Mouse (Mus musculus): ENCODE data around the gene Fscn1. TPM values are rescaled to one million over a fixed set of nuclear protein-coding genes. Genes with fewer than 3 reads are reported as not detected.

Gene Fscn1
- total RNA-seq, 2 experiments from 2014 or later, result 0.20 TPM; not detected in 1

- no peak for ATAC-seq (replicated peaks; ENCODE audit: poor library complexity)
These were observed 8.3 kb downstream of the Fscn1 start for GRCm38 (mm10) chr5:142968411-142968810.

DNA sequence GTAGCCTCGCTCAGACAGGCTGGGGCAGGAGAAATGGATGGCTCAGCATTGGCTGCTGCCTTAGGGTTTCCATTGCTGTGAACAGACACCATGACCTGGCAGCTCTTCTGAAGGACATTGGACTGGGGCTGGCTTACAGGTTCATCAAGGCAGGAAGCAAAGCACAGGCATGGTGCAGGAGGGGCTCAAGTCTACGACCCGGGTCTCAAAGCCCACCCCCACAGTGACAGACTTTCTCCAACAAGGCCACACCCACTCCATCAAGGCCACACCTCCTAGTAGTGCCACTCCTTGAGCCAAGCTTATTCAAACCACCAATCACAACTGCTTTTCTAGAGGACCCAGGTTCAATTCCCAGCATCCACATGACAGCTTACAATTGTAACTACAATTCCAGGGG lies 13.8 kb downstream of the Fscn1 start:
- no peak for ATAC-seq (replicated peaks; ENCODE audit: poor library complexity)

- peak; percentile 68 for ATAC-seq (replicated peaks; ENCODE audit: poor library complexity)
These were observed 14.5 kb downstream of the Fscn1 start for GRCm38 (mm10) chr5:142974598-142975121.

- ATAC-seq (replicated peaks; ENCODE audit: poor library complexity), result no peak
These were observed 16.4 kb downstream of the Fscn1 start for GRCm38 (mm10) chr5:142976516-142976915.

DNA sequence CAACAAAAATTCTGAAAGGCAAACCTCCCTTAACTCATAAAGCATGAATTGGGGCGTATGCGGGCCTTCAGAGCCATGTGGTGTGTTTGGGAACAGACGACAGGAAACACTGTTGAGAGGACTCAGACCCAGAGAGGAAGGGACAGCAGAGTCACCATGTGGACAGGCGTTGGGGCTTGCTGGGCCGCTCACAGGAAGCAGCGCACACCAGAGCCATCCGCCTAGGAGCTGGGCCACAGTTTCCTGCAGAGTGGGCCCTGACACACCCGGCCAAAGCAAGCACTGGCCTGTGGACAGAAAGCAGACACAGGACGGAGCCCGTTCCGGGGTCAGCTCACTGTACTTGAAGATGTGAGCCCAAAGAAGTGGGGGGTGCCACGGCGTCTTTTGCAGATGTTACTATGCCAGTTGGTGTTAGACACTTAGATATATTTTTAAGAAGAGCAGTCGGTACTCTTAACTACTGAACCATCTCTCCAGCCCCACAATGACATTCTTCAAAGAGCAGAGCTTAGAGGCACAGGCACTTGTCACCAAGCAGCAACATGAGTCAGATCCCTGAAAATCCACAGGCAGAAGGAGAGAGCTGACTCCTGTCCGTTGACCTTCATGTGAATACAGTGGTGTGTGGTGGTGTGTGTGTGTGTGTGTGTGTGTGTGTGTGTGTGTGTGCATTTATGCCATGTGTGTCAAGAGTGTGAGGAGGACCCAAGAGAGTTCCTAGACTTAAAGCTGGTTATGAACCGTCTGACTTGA lies 22.1 kb downstream of the Fscn1 start:
- peak; percentile 27 for ATAC-seq (replicated peaks; ENCODE audit: poor library complexity)

DNA sequence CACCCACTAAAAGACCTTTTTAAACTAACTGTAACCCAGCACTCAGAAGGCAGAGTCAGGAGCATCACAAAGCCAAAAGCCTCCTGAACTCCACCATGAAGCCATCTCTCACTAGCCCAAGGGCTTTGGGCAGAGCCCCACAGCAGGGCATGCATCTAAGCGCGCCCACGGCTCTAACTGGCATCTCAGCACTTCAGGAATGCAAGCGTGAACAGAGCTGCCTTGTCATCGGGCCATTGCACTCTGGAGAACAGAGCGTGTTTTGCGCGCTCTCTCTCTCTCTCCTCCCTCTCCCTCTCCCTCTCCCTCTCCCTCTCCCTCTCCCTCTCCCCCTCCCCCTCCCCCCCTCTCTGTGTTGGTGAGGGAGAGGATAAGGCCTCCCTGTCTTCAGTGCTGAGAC lies 23.0 kb downstream of the Fscn1 start:
- ATAC-seq (replicated peaks; ENCODE audit: poor library complexity), result no peak

- ATAC-seq (replicated peaks; ENCODE audit: poor library complexity), result peak; percentile 87
These were observed 24.1 kb downstream of the Fscn1 start for GRCm38 (mm10) chr5:142984271-142984670.

- ATAC-seq (replicated peaks; ENCODE audit: poor library complexity), result no peak
These were observed 28.4 kb downstream of the Fscn1 start for GRCm38 (mm10) chr5:142988520-142988919.

GRCm38 (mm10) chr5:142989167-142989566 lies 29.0 kb downstream of the Fscn1 start:
- no peak for ATAC-seq (replicated peaks; ENCODE audit: poor library complexity)

GRCm38 (mm10) chr5:142994746-142995145 lies 34.6 kb downstream of the Fscn1 start:
- no peak for ATAC-seq (replicated peaks; ENCODE audit: poor library complexity)

- ATAC-seq (replicated peaks; ENCODE audit: poor library complexity), result no peak
These were observed 37.4 kb downstream of the Fscn1 start for GRCm38 (mm10) chr5:142997526-142997925.

DNA sequence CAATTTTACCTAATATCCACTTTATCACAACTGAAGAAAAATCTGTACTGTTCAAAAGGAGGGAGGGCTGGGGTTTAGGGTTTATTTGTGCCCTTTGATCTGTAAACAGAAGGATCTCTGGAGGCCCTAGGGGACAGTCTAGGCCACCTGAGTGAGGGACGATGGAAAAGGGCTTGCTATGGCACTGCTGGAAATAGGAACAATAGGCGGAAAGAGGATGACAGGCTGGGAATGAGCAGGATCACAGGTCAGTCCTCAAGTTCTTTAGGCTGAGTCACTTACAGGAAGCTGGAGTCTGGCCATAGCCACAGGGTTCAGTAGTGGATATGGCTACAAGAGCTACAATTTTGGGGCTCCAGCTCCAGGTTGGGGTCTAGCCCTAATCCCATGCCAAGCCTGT lies 38.0 kb downstream of the Fscn1 start:
- no peak for ATAC-seq (replicated peaks; ENCODE audit: poor library complexity)

- ATAC-seq (replicated peaks; ENCODE audit: poor library complexity), result no peak
These were observed 39.9 kb downstream of the Fscn1 start for GRCm38 (mm10) chr5:143000091-143000490.

- ATAC-seq (replicated peaks; ENCODE audit: poor library complexity), result no peak
These were observed 40.7 kb downstream of the Fscn1 start for GRCm38 (mm10) chr5:143000654-143001500.

GRCm38 (mm10) chr5:143009383-143009782 lies 49.2 kb downstream of the Fscn1 start:
- no peak for ATAC-seq (replicated peaks; ENCODE audit: poor library complexity)

- no peak for ATAC-seq (replicated peaks; ENCODE audit: poor library complexity)
These were observed 57.3 kb downstream of the Fscn1 start for GRCm38 (mm10) chr5:143017401-143017800.

Other genes starting within 250 kb of the Fscn1 start
- 27.3 and 30.2 TPM in 2 replicates for gene Tnrc18, start 142.7 kb upstream of the Fscn1 start, total RNA-seq (2015)
- 10.9 and 14.5 TPM in 2 replicates for gene Tnrc18, start 142.7 kb upstream of the Fscn1 start, total RNA-seq (2017)
- 1.9 and 2.2 TPM in 2 replicates for gene Fbxl18, start 64.9 kb upstream of the Fscn1 start, total RNA-seq (2015)
- 2.4 and 2.6 TPM in 2 replicates for gene Fbxl18, start 64.9 kb upstream of the Fscn1 start, total RNA-seq (2017)
- 5,014 and 5,318 TPM in 2 replicates for gene Actb, start 53.6 kb upstream of the Fscn1 start, total RNA-seq (2015)
- 3,372 and 3,558 TPM in 2 replicates for gene Actb, start 53.6 kb upstream of the Fscn1 start, total RNA-seq (2017)
- 43.8 and 53.6 TPM in 2 replicates for gene Rnf216, start 152.7 kb downstream of the Fscn1 start, total RNA-seq (2015)
- 38.2 and 40.9 TPM in 2 replicates for gene Rnf216, start 152.7 kb downstream of the Fscn1 start, total RNA-seq (2017)
- not detected in 2 replicates for gene Olfr718-ps1, start 187.2 kb downstream of the Fscn1 start, total RNA-seq (2015)
- not detected in 2 replicates for gene Olfr718-ps1, start 187.2 kb downstream of the Fscn1 start, total RNA-seq (2017)
- 5.9 and 6.2 TPM in 2 replicates for gene Rbak, start 220.4 kb downstream of the Fscn1 start, total RNA-seq (2015)
- gene Rbak, start 220.4 kb downstream of the Fscn1 start, total RNA-seq (2017), result 8.7 and 10.0 TPM in 2 replicates
- gene Spdye4b, start 220.7 kb downstream of the Fscn1 start, total RNA-seq (2015), result not detected in 2 replicates
- gene Spdye4b, start 220.7 kb downstream of the Fscn1 start, total RNA-seq (2017), result not detected in 2 replicates